Mouse (Mus musculus) stomach, embryonic 14.5 days (tissue): ENCODE data around the gene Scimp. TPM values are rescaled to one million over a fixed set of nuclear protein-coding genes. Genes with fewer than 3 reads are reported as not detected.

Experiments
- ATAC-seq: fragments of 200-750 bp; cut with Nextera tagmentation; 2 replicates; pipeline ENCODE4 v1.8.0; 2017; ENCODE audit warnings: low read depth, moderate TSS enrichment; ENCODE audit not compliant: insufficient number of reproducible peaks, insufficient read depth, low FRiP score
- H3K27ac ChIP-seq: fragments of 300-500 bp; sonication (generic); 2 replicates; pipeline ENCODE4 v1.5.1; 2014; ENCODE audit warnings: mild to moderate bottlenecking, low read length, moderate library complexity, mixed read lengths
- H3K27me3 ChIP-seq: fragments of 300-500 bp; sonication (generic); 2 replicates; pipeline ENCODE4 v1.6.1; 2014; ENCODE audit warnings: low read length, control low read depth, mixed read lengths; ENCODE audit not compliant: control insufficient read depth, insufficient read depth
- H3K36me3 ChIP-seq: fragments of 300-500 bp; sonication (generic); 2 replicates; pipeline ENCODE4 v1.6.1; 2014; ENCODE audit warnings: mild to moderate bottlenecking, control low read depth, low read length, moderate library complexity, mixed read lengths; ENCODE audit not compliant: control insufficient read depth, insufficient read depth
- H3K4me1 ChIP-seq: fragments of 300-500 bp; sonication (generic); 2 replicates; pipeline ENCODE4 v1.6.1; 2014; ENCODE audit warnings: low read length, control low read depth, mixed read lengths; ENCODE audit not compliant: control insufficient read depth, insufficient read depth
- H3K4me2 ChIP-seq: fragments of 300-500 bp; sonication (generic); replicated peaks from 2 replicates; pipeline ENCODE4 v1.6.1; 2014; ENCODE audit warnings: low read depth, low read length, control low read depth
- H3K4me3 ChIP-seq: fragments of 300-500 bp; sonication (generic); 2 replicates; pipeline ENCODE4 v1.5.1; 2014; ENCODE audit warnings: low read depth, low read length, control low read depth
- H3K9ac ChIP-seq: fragments of 300-500 bp; sonication (generic); replicated peaks from 2 replicates; pipeline ENCODE4 v1.6.1; 2014; ENCODE audit warnings: low read depth, mild to moderate bottlenecking, control low read depth, low read length, moderate library complexity, mixed read lengths
- H3K9me3 ChIP-seq: fragments of 300-500 bp; sonication (generic); 2 replicates; pipeline ENCODE4 v1.6.1; 2016; ENCODE audit warnings: low read depth, low read length, control low read depth; ENCODE audit not compliant: control insufficient read depth
- WGBS: fragments of 180-500 bp; shearing (Covaris S2); extraction: QIAGEN DNeasy Blood & Tissue Kit; methylation state at CpG from one replicate; pipeline ENCODE4 v1.1.7; 2014; 5-methylcytosine and 5-hydroxymethylcytosine counted together
- polyA plus RNA-seq: library from polyadenylated mRNA; unstranded; fragments of >200 nt; fragmentation: Nextera tagmentation; extraction: Ambion mirVana; gene quantifications from 2 replicates; pipeline ENCODE4 v1.2.1, GENCODE M21; 2014

Scimp gene
- polyA plus RNA-seq, 1 experiment from 2014 or later: 0.87 TPM

- no peaks in the 10 kb centered on the region for H3K27me3 ChIP-seq
- no peak overlapping the region for H3K4me3 ChIP-seq
- H3K9me3 ChIP-seq: no peaks in the 10 kb centered on the region
- H3K4me2 ChIP-seq: no peak overlapping the region
- no peak for ATAC-seq
- whole genome bisulfite sequencing: 70% methylated on average over 4 of the region's 4 CpGs
- H3K9ac ChIP-seq: no peak overlapping the region
- H3K36me3 ChIP-seq: no peaks in the 10 kb centered on the region
- no peaks in the 10 kb centered on the region for H3K4me1 ChIP-seq
- H3K27ac ChIP-seq: no peak overlapping the region
Observed at GRCm38 (mm10) chr11:70754476-70754875, 57.9 kb downstream of the Scimp start.

GRCm38 (mm10) chr11:70753146-70753545 lies 59.2 kb downstream of the Scimp start:
- Histone ChIP-seq H3K4me1 (no peaks in the 10 kb centered on the region), H3K36me3 (no peaks in the 10 kb centered on the region), H3K9me3 (no peaks in the 10 kb centered on the region), H3K27ac (no peak overlapping the region), H3K4me2 (no peak overlapping the region), H3K27me3 (no peaks in the 10 kb centered on the region), H3K4me3 (no peak overlapping the region), H3K9ac (no peak overlapping the region)
- no peak for ATAC-seq
- 88% methylated on average over 10 of the region's 10 CpGs for WGBS

GRCm38 (mm10) chr11:70752337-70753017 lies 59.9 kb downstream of the Scimp start:
- no peaks in the 10 kb centered on the region for H3K36me3 ChIP-seq
- no peak for ATAC-seq
- 72% methylated on average over 4 of the region's 4 CpGs for WGBS
- H3K9me3 ChIP-seq: no peaks in the 10 kb centered on the region
- no peak overlapping the region for H3K27ac ChIP-seq
- H3K27me3 ChIP-seq: no peaks in the 10 kb centered on the region
- H3K4me1 ChIP-seq: no peaks in the 10 kb centered on the region
- H3K4me2 ChIP-seq: no peak overlapping the region
- no peak overlapping the region for H3K4me3 ChIP-seq
- H3K9ac ChIP-seq: no peak overlapping the region

- H3K4me3 ChIP-seq: no peak overlapping the region
- no peaks in the 10 kb centered on the region for H3K4me1 ChIP-seq
- 69% methylated on average over 4 of the region's 4 CpGs for WGBS
- no peak overlapping the region for H3K27ac ChIP-seq
- no peak overlapping the region for H3K4me2 ChIP-seq
- no peaks in the 10 kb centered on the region for H3K9me3 ChIP-seq
- H3K36me3 ChIP-seq: no peaks in the 10 kb centered on the region
- no peak for ATAC-seq
- H3K27me3 ChIP-seq: no peaks in the 10 kb centered on the region
- no peak overlapping the region for H3K9ac ChIP-seq
Observed at GRCm38 (mm10) chr11:70747876-70748545, 64.4 kb downstream of the Scimp start.

GRCm38 (mm10) chr11:70745636-70746035 lies 66.8 kb downstream of the Scimp start:
- Histone ChIP-seq H3K36me3 (no peaks in the 10 kb centered on the region), H3K9ac (no peak overlapping the region), H3K27ac (no peak overlapping the region), H3K4me1 (no peaks in the 10 kb centered on the region), H3K4me2 (no peak overlapping the region), H3K27me3 (no peaks in the 10 kb centered on the region), H3K9me3 (no peaks in the 10 kb centered on the region), H3K4me3 (no peak overlapping the region)
- 72% methylated on average over 7 of the region's 7 CpGs for WGBS
- no peak for ATAC-seq

- H3K27me3 ChIP-seq: no peaks in the 10 kb centered on the region
- no peak overlapping the region for H3K9ac ChIP-seq
- no peak overlapping the region for H3K4me3 ChIP-seq
- no peaks in the 10 kb centered on the region for H3K36me3 ChIP-seq
- no peaks in the 10 kb centered on the region for H3K9me3 ChIP-seq
- H3K4me1 ChIP-seq: no peaks in the 10 kb centered on the region
- no peak overlapping the region for H3K27ac ChIP-seq
- ATAC-seq: no peak
- WGBS: 78% methylated on average over 12 of the region's 12 CpGs
- no peak overlapping the region for H3K4me2 ChIP-seq
Observed at GRCm38 (mm10) chr11:70742581-70743459, 69.6 kb downstream of the Scimp start.

- no peak overlapping the region for H3K4me2 ChIP-seq
- WGBS: 91% methylated on average over 7 of the region's 7 CpGs
- H3K36me3 ChIP-seq: no peaks in the 10 kb centered on the region
- no peaks in the 10 kb centered on the region for H3K9me3 ChIP-seq
- no peak overlapping the region for H3K27ac ChIP-seq
- ATAC-seq: no peak
- no peak overlapping the region for H3K4me3 ChIP-seq
- no peak overlapping the region for H3K9ac ChIP-seq
- no peaks in the 10 kb centered on the region for H3K4me1 ChIP-seq
- H3K27me3 ChIP-seq: no peaks in the 10 kb centered on the region
Observed at GRCm38 (mm10) chr11:70742117-70742516, 70.3 kb downstream of the Scimp start.

GRCm38 (mm10) chr11:70741603-70742002 lies 70.8 kb downstream of the Scimp start:
- Histone ChIP-seq H3K4me3 (no peak overlapping the region), H3K36me3 (no peaks in the 10 kb centered on the region), H3K4me1 (no peaks in the 10 kb centered on the region), H3K9me3 (no peaks in the 10 kb centered on the region), H3K9ac (no peak overlapping the region), H3K4me2 (no peak overlapping the region), H3K27me3 (no peaks in the 10 kb centered on the region), H3K27ac (no peak overlapping the region)
- ATAC-seq: no peak
- 80% methylated on average over 3 of the region's 3 CpGs for WGBS
